Mouse (Mus musculus) lung, adult 2 months (tissue): Measurements from ENCODE around the gene Stim1.

Experiments used
- CTCF ChIP-seq: fragments of 200-500 bp; IDR thresholded peaks from 2 replicates; pipeline ENCODE4 v1.5.1; 2011; ENCODE audit warnings: mild to moderate bottlenecking, low read length, control low read depth; ENCODE audit not compliant: insufficient read depth
- POLR2A ChIP-seq: fragments of 200-500 bp; IDR thresholded peaks from 2 replicates; pipeline ENCODE4 v1.6.1; 2011; ENCODE audit warnings: low read depth, mild to moderate bottlenecking, control low read depth, low read length, borderline replicate concordance; ENCODE audit errors: extremely low read depth

GRCm38 (mm10) chr7:102444301-102444700, 176.7 kb downstream of the Stim1 start:
- TF ChIP-seq POLR2A (no peak), CTCF (no peak)
